Mouse (Mus musculus): ENCODE data around the gene Kif13a. TPM values are rescaled to one million over a fixed set of nuclear protein-coding genes. Genes with fewer than 3 reads are reported as not detected.

The Kif13a gene
- 6.2 and 7.6 TPM in 2 replicates for polyA plus RNA-seq (2015; fragmentation: Nextera tagmentation; extraction: Ambion mirVana)

DNA sequence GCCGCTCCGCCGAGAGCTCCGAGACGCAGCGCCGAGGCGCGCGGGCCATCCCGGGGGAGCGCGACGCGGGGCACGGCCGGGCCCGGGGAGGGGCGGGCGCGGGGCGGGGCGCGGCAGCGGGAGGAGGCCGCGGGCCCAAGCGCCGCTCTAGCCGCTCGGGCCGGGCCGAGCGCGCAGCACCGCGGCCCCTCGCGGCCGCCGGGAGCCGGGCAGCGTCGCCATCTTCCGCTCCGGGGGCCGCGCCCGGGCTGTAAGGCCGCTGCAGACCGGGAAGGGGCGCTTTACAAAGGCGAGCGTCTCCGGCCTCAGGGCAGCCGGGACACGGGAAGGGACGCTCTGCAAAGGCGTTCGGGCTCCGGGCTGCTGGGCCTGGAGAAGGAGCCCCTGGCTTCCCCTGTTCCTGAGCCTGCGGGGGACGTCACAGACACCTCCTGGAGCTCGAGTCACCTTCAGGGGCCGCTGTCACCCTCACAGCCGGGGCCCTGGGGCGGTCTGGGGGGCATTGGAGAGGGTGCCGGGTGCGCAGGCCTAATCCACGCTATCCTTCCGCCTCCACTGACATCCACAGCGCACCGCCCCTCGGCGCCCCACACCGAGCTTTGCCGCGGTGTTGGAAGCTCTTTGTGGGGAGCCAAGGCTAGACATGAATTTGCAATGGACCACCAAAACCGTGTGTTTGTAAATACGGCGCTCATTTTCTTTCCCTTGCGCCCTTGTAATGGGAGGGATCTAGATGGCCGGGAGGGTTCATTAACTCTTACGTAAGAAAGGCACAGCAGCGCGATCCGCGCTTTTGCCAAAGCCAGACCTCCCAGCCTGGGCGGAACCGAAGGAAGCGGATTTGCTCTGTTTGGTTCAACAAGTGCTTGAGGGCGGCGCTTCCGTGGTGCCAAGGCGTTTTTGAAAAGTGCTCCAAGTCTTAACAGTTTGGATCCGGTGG, at the start of gene Kif13a:
Gene Kif13a (minus strand): TSS at position 149 of the 940 bp plus-strand sequence.
- peaks cover 15% of the 10 kb centered on the region for H3K4me1 ChIP-seq (ENCODE audit: control insufficient read depth, insufficient read depth, low read length)
- WGBS, result under 1% methylated on average over 75 of the region's 96 CpGs
- ATAC-seq, result peak; percentile 89
- peak within 1 kb of the TSS; percentile 92 for H3K4me2 ChIP-seq (ENCODE audit: low read depth, low read length)
- peak within 1 kb of the TSS; percentile 98 for H3K9ac ChIP-seq (ENCODE audit: low read depth, low read length)
- H3K27ac ChIP-seq (ENCODE audit: low read length), result peak within 1 kb of the TSS; percentile 100
- H3K36me3 ChIP-seq (ENCODE audit: control insufficient read depth, insufficient read depth, low read length), result peaks cover 3% of the 10 kb centered on the region; the same call in 1 of the 2 replicates
- peak within 1 kb of the TSS; percentile 83 for H3K4me3 ChIP-seq (ENCODE audit: low read length)
- H3K9me3 ChIP-seq (ENCODE audit: control insufficient read depth, low read length), result no peaks in the 10 kb centered on the region
- no peaks in the 10 kb centered on the region for H3K27me3 ChIP-seq (replicated peaks; ENCODE audit: control insufficient read depth, insufficient read depth, low read length)

- 91% methylated on average over 7 of the region's 7 CpGs for WGBS
- Histone ChIP-seq H3K36me3 (ENCODE audit: control insufficient read depth, insufficient read depth, low read length) (no peaks in the 10 kb centered on the region), H3K27ac (ENCODE audit: low read length) (no peak overlapping the region), H3K4me1 (ENCODE audit: control insufficient read depth, insufficient read depth, low read length) (peaks cover 9% of the 10 kb centered on the region), H3K9ac (ENCODE audit: low read depth, low read length) (no peak overlapping the region), H3K4me2 (ENCODE audit: low read depth, low read length) (no peak overlapping the region), H3K9me3 (ENCODE audit: control insufficient read depth, low read length) (no peaks in the 10 kb centered on the region), H3K27me3 (replicated peaks; ENCODE audit: control insufficient read depth, insufficient read depth, low read length) (no peaks in the 10 kb centered on the region), H3K4me3 (ENCODE audit: low read length) (no peak overlapping the region)
- no peak for ATAC-seq
These were observed 46.9 kb upstream of the Kif13a start for GRCm38 (mm10) chr13:46976532-46976931.

DNA sequence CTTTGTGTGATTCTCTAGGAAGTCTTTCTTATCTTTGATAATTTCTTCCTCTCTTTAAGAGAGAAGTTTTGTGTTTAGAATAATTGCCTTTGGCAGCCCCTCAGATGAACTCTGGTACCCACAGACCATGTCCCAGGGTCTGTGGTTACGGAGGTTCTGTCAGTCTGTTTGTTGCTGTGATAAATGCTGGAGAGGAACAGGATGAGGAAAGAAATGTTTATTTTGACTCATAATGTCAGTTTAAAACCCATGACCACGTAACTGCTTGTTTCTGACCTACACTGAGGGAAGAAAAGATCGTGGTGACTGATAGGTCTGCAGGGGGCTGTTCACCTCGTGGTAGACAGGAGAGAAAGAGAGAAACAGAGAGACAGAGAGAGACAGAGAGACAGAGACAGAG, 46.3 kb upstream of the Kif13a start:
- no peak overlapping the region for H3K27ac ChIP-seq (ENCODE audit: low read length)
- H3K9me3 ChIP-seq (ENCODE audit: control insufficient read depth, low read length), result no peaks in the 10 kb centered on the region
- ATAC-seq, result no peak
- H3K4me3 ChIP-seq (ENCODE audit: low read length), result no peak overlapping the region
- 37% methylated on average over 4 of the region's 4 CpGs for WGBS
- no peaks in the 10 kb centered on the region for H3K27me3 ChIP-seq (replicated peaks; ENCODE audit: control insufficient read depth, insufficient read depth, low read length)
- peaks cover 6% of the 10 kb centered on the region for H3K4me1 ChIP-seq (ENCODE audit: control insufficient read depth, insufficient read depth, low read length)
- no peak overlapping the region for H3K9ac ChIP-seq (ENCODE audit: low read depth, low read length)
- no peaks in the 10 kb centered on the region for H3K36me3 ChIP-seq (ENCODE audit: control insufficient read depth, insufficient read depth, low read length)
- no peak overlapping the region for H3K4me2 ChIP-seq (ENCODE audit: low read depth, low read length)

DNA sequence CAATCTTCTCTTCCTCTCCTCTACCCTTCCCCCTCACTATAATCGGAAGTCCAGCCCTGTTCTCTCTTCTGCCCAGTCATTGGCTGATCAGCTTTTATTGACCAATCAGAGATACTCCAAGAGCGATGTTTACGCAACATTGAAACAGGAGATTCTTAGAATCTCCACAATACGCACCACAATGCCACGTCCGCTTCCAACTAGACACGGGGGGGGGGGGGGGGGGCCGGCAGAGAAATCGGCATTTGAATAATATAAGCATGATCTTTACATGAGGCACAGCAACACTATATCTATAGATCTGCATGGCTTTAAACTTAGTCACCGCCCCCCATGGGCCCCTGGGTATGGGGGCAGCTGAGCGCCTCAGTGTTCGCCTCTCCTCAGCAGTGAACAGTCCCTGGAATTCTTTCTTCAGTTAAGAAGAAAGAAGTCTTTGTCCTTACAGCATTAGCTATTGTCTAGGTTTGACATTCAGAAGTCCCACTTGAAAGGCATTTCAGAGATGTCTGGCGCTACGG, 45.4 kb upstream of the Kif13a start:
- Histone ChIP-seq H3K27me3 (replicated peaks; ENCODE audit: control insufficient read depth, insufficient read depth, low read length) (no peaks in the 10 kb centered on the region), H3K4me3 (ENCODE audit: low read length) (no peak overlapping the region), H3K4me1 (ENCODE audit: control insufficient read depth, insufficient read depth, low read length) (peaks cover 2% of the 10 kb centered on the region), H3K4me2 (ENCODE audit: low read depth, low read length) (no peak overlapping the region), H3K36me3 (ENCODE audit: control insufficient read depth, insufficient read depth, low read length) (no peaks in the 10 kb centered on the region), H3K27ac (ENCODE audit: low read length) (no peak overlapping the region), H3K9me3 (ENCODE audit: control insufficient read depth, low read length) (no peaks in the 10 kb centered on the region), H3K9ac (ENCODE audit: low read depth, low read length) (no peak overlapping the region)
- 62% methylated on average over 14 of the region's 14 CpGs for WGBS
- peak; percentile 30 for ATAC-seq

- Histone ChIP-seq H3K9ac (ENCODE audit: low read depth, low read length) (no peak overlapping the region), H3K9me3 (ENCODE audit: control insufficient read depth, low read length) (no peaks in the 10 kb centered on the region), H3K36me3 (ENCODE audit: control insufficient read depth, insufficient read depth, low read length) (no peaks in the 10 kb centered on the region), H3K27ac (ENCODE audit: low read length) (no peak overlapping the region), H3K4me2 (ENCODE audit: low read depth, low read length) (no peak overlapping the region), H3K4me1 (ENCODE audit: control insufficient read depth, insufficient read depth, low read length) (no peaks in the 10 kb centered on the region), H3K27me3 (replicated peaks; ENCODE audit: control insufficient read depth, insufficient read depth, low read length) (no peaks in the 10 kb centered on the region), H3K4me3 (ENCODE audit: low read length) (no peak overlapping the region)
- ATAC-seq, result peak; percentile 67
- WGBS, result 52% methylated on average over 10 of the region's 10 CpGs
These were observed 40.7 kb upstream of the Kif13a start for GRCm38 (mm10) chr13:46970286-46970945.

DNA sequence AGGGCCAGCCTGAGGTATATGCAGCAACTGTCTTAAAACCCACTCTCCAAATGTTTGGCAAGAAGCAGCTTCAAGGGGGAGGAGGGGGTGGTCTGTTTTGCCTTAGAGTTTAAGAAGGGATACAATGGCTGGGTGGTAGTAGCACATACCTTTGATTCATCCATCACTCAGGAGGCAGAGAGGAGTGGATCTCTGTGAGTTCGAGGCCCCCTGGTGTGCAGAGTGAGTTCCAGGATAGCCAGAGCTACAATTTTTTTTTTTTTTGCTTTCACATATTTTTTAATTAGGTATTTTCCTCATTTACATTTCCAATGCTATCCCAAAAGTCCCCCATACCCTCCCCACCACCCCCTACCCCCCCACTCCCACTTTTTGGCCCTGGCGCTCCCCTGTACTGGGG, 39.0 kb upstream of the Kif13a start:
- H3K4me2 ChIP-seq (ENCODE audit: low read depth, low read length), result no peak overlapping the region

GRCm38 (mm10) chr13:46967308-46967707, 37.6 kb upstream of the Kif13a start:
- Histone ChIP-seq H3K4me1 (ENCODE audit: control insufficient read depth, insufficient read depth, low read length) (no peaks in the 10 kb centered on the region), H3K4me3 (ENCODE audit: low read length) (no peak overlapping the region), H3K36me3 (ENCODE audit: control insufficient read depth, insufficient read depth, low read length) (no peaks in the 10 kb centered on the region), H3K4me2 (ENCODE audit: low read depth, low read length) (no peak overlapping the region), H3K27me3 (replicated peaks; ENCODE audit: control insufficient read depth, insufficient read depth, low read length) (no peaks in the 10 kb centered on the region), H3K27ac (ENCODE audit: low read length) (no peak overlapping the region), H3K9ac (ENCODE audit: low read depth, low read length) (no peak overlapping the region), H3K9me3 (ENCODE audit: control insufficient read depth, low read length) (no peaks in the 10 kb centered on the region)
- 75% methylated on average over 4 of the region's 4 CpGs for WGBS
- no peak for ATAC-seq

More for the DNA sequence above, 39.0 kb upstream of the Kif13a start:
- Histone ChIP-seq H3K27me3 (replicated peaks; ENCODE audit: control insufficient read depth, insufficient read depth, low read length) (no peaks in the 10 kb centered on the region), H3K4me3 (ENCODE audit: low read length) (no peak overlapping the region), H3K4me1 (ENCODE audit: control insufficient read depth, insufficient read depth, low read length) (no peaks in the 10 kb centered on the region), H3K9ac (ENCODE audit: low read depth, low read length) (no peak overlapping the region), H3K9me3 (ENCODE audit: control insufficient read depth, low read length) (no peaks in the 10 kb centered on the region), H3K36me3 (ENCODE audit: control insufficient read depth, insufficient read depth, low read length) (no peaks in the 10 kb centered on the region), H3K27ac (ENCODE audit: low read length) (no peak overlapping the region)
- WGBS, result 78% methylated on average over 2 of the region's 2 CpGs
- no peak for ATAC-seq

DNA sequence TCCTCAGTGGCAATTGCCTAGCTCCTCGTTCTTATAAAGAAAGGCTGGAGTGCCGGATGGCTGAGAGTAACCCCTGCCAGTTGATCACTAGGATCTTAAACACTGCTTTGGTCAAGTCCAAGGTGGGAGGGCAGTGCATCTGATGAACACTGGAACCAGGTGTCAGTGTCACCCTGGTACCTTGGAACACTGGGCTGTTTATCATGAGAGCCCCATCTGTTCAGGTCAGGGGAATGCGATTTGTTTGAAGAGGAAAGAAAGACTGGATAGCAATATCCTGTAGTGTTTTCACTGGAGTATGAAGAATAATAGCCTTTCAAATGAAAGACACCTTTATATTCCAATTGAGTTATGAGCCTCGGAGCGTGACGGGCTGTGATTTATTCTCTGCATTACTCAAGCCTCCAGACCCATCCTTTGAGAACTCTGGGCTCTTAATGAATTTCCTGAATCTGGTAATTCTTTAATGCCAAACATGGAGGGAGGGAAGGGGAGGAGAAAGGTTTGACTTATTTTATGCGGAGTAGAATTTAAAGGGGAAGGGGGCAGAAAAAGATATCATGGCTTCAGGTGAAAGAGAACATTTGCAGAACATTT, 31.3 kb upstream of the Kif13a start:
- Histone ChIP-seq H3K36me3 (ENCODE audit: control insufficient read depth, insufficient read depth, low read length) (no peaks in the 10 kb centered on the region), H3K27ac (ENCODE audit: low read length) (no peak overlapping the region), H3K4me2 (ENCODE audit: low read depth, low read length) (no peak overlapping the region), H3K4me3 (ENCODE audit: low read length) (no peak overlapping the region), H3K9me3 (ENCODE audit: control insufficient read depth, low read length) (no peaks in the 10 kb centered on the region), H3K4me1 (ENCODE audit: control insufficient read depth, insufficient read depth, low read length) (no peaks in the 10 kb centered on the region), H3K9ac (ENCODE audit: low read depth, low read length) (no peak overlapping the region), H3K27me3 (replicated peaks; ENCODE audit: control insufficient read depth, insufficient read depth, low read length) (no peaks in the 10 kb centered on the region)
- no peak for ATAC-seq
- WGBS, result 69% methylated on average over 7 of the region's 7 CpGs

- Histone ChIP-seq H3K4me2 (ENCODE audit: low read depth, low read length) (no peak overlapping the region), H3K36me3 (ENCODE audit: control insufficient read depth, insufficient read depth, low read length) (no peaks in the 10 kb centered on the region)
- 89% methylated on average over 5 of the region's 5 CpGs for WGBS
These were observed 29.5 kb upstream of the Kif13a start for GRCm38 (mm10) chr13:46959139-46959538.

More at GRCm38 (mm10) chr13:46959139-46959538, 29.5 kb upstream of the Kif13a start:
- Histone ChIP-seq H3K27me3 (replicated peaks; ENCODE audit: control insufficient read depth, insufficient read depth, low read length) (no peaks in the 10 kb centered on the region), H3K27ac (ENCODE audit: low read length) (no peak overlapping the region), H3K4me1 (ENCODE audit: control insufficient read depth, insufficient read depth, low read length) (no peaks in the 10 kb centered on the region), H3K9ac (ENCODE audit: low read depth, low read length) (no peak overlapping the region), H3K4me3 (ENCODE audit: low read length) (no peak overlapping the region), H3K9me3 (ENCODE audit: control insufficient read depth, low read length) (no peaks in the 10 kb centered on the region)
- ATAC-seq, result no peak
